Mouse (Mus musculus): Measurements from ENCODE around the gene Sgo2b.
A peak's percentile ranks its signal among the peaks of the same experiment; 100 is the strongest.
"Not testable (repeated sequence)": the region's sequence is repeated elsewhere in the genome, so short reads cannot be mapped to it uniquely, and the experiment has no call there.

The Sgo2b gene

GRCm38 (mm10) chr8:63951626-63952377 lies at the start of gene Sgo2b:
Gene Sgo2b (minus strand): TSS chr8:63952248.
- peak; percentile 27 for DNase-seq (ENCODE audit: low spot score)

- DNase-seq (ENCODE audit: low spot score), result not testable (repeated sequence)
Observed at GRCm38 (mm10) chr8:63970612-63971391, 18.8 kb upstream of the Sgo2b start.

- no peak for DNase-seq (ENCODE audit: low spot score)
Observed at GRCm38 (mm10) chr8:63961032-63961785, 9.2 kb upstream of the Sgo2b start.

GRCm38 (mm10) chr8:63953802-63954201 lies 1.8 kb upstream of the Sgo2b start:
- not testable (repeated sequence) for DNase-seq (ENCODE audit: low spot score)

- DNase-seq (ENCODE audit: low spot score), result no peak
Observed at GRCm38 (mm10) chr8:63933171-63933570, 18.9 kb downstream of the Sgo2b start.

- no peak for DNase-seq (ENCODE audit: low spot score)
Observed at GRCm38 (mm10) chr8:63929301-63930097, 22.5 kb downstream of the Sgo2b start.

GRCm38 (mm10) chr8:63921257-63921960 lies 30.6 kb downstream of the Sgo2b start:
- no peak for DNase-seq (ENCODE audit: low spot score)

- no peak for DNase-seq (ENCODE audit: low spot score)
Observed at GRCm38 (mm10) chr8:63895096-63895495, 57.0 kb downstream of the Sgo2b start.

- no peak for DNase-seq (ENCODE audit: low spot score)
Observed at GRCm38 (mm10) chr8:63878353-63878752, 73.7 kb downstream of the Sgo2b start.

- peak; percentile 91 for DNase-seq (ENCODE audit: low spot score)
Observed at GRCm38 (mm10) chr8:63877393-63877792, 74.7 kb downstream of the Sgo2b start.

- no peak for DNase-seq (ENCODE audit: low spot score)
Observed at GRCm38 (mm10) chr8:63876949-63877348, 75.1 kb downstream of the Sgo2b start.

All from retina, embryonic 14.5 days (tissue).